Mouse (Mus musculus): ENCODE measurements around the gene Atxn1.
A peak's percentile ranks its signal among the peaks of the same experiment; 100 is the strongest.

Gene Atxn1

DNA sequence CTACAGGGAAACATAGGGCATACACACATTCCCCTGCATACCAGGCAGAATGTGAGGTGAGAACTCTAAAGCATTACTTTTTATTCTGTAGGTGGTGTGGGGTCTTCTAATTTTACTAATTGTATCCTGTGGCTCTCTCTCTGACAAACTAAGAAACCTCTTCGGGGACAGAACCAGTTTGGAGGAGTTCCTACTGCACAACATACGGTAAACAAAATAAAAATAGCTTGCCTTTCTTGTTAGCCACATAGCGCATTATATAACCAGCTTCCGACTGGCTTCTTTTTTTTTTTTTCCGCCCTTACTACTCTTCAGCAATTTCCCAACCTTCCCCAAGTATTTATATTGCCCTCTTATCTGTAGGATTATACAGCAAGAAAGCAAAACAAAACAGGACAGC, 2.0 kb downstream of the Atxn1 start:
- no peak for DNase-seq (ENCODE audit: low spot score)

DNA sequence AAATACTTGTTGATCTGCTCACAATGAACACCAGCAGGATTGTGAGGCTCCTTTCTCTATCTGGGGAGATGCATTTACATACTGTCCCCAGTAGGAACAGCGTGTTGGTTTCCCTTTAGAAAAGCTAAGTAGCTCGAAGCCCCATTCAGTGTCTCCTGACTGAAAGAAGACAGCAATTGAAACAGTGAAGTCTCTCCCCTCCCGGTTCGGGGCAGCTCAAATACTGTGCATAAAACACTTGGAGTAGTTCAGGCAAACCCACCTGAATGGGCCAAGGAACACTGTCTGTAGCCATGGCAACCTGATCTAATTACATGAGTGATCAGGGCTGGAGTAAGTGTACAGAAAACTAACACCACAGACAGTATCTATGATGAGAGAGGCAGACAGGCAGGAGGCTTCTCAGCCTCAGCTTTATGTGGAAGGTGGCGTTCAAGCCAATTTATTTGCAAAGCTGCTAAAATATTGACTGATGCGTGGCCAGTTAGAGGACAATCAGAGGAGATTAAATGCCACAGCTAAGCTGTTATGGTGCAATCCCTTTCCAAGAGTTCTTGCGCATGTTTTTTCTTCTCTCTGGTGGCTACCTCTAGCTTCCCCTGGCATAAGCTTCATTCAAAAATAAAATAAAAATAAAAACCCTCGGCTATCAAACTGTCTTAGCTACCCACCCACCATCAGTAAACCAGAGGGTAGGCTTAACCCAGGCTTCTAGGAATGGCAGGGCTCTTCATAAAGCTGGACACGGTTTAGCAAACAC, 2.8 kb downstream of the Atxn1 start:
- DNase-seq (ENCODE audit: low spot score): peak; percentile 26

DNA sequence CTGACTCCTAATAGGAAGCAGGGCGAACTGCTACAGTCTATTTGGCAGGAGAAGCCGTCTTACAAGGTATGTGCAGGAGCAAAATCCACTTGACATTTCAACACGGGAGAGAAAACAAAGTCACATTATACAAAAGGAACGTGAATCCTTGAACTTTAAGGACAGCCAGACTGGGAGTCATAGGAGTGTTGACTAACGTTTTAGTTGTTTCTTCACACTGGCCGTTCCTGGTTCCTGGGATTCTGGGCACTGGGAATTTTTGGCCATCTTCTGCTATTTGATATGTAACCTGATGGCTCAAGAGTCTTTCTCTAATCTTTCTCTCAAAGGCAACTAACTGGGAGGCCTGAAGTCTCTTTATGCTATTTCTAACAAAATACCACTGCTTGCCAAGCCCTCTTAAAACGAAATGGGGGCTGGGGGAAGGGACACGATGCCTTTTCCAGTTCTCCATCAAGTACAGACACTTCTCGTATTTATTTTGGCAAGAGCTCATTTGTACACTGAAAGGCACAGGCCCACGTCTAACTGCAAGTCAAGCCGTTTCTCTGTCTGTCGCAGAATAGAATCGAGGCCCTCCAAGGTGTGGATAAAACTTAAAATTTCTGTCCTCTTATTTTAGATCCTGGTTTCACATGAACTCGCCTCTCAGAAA, 4.4 kb downstream of the Atxn1 start:
- no peak for DNase-seq (ENCODE audit: low spot score)

DNA sequence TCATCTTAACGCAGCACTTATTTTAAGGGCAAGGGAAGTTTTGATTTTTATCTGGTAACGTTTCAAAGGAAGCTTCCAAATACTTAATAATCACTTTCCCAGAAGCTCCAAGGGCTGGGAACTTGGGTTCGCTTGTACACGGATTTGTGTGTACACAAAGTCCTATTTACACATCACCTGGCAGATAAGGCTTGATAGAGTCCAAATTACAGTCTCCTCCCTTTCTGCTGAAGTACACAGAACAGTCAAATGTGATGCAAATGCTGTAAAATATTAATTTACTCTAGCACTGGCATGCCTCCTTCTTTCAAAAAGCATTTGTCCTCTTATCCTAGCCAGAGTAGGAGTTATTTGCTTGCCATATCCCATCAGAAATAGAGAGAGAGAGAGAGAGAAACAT, 6.5 kb downstream of the Atxn1 start:
- DNase-seq (ENCODE audit: low spot score): no peak

DNA sequence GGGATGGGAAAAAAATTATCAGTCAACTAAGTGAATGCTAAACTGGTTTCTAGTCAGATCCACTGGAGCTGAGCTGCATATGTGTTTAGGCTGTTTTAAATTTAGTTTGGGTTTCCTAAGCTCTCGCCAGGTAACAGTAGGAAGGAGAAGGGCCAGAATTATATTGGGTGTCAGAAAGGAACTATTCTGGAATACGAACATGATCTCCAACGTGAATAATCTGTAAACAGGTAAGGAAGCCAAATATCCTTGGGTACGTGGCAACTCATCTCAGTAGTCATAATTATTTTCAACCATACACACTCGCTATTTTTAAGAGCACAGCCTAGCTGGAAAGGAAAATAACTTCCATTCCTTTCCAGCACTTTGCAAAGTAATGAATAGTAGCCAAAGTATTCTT, 7.2 kb downstream of the Atxn1 start:
- no peak for DNase-seq (ENCODE audit: low spot score)

DNA sequence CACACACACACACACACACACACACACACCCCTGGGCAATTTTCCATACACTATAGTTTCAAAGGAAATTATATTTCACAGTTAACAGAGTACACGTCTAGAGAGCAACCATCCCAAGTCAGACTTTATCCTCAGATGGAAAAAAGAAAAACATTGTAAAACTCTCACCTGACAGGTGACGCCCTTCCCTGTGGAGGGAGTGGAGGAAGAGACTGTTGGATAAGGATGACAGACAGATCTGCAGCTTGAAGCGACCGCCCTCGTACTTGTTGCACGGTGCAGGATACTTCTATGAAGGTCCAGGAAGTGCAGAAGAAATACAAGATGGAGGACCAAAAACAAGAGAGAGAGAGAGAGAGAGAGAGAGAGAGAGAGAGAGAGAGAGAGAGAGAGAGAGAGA, 8.5 kb downstream of the Atxn1 start:
- DNase-seq (ENCODE audit: low spot score): no peak

DNA sequence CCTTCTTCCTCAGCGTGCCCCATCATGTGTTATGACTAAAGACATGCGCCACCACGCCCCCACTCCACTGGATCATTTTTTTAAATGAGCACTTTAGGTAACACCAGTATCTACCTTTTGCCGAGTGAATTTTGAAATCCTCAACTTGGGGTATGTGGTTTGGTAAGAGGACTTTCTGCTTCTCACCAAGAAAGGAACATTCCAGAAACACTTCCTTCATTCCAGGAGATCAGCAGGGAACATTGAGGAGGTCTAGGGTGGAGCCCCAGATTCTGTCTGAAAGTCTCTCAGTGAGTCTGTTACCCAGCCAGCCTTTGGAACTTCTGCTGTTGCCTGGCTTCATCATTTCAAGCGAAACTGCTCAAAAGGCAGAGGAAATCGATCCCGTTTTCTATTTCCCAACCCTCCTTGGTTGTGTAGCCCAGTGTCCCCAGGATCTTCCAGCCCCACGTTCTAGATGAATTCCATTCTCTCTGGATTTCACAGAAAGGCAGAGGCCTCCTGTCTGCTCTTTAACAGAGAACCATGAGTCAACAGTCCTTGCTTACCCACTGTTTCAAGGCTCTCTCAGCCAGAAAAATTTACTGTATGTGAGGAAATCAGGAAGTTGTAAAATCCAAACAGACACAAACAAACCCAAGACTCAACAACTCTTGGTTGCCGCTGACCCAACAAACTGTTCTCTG, 9.3 kb downstream of the Atxn1 start:
- no peak for DNase-seq (ENCODE audit: low spot score)

DNA sequence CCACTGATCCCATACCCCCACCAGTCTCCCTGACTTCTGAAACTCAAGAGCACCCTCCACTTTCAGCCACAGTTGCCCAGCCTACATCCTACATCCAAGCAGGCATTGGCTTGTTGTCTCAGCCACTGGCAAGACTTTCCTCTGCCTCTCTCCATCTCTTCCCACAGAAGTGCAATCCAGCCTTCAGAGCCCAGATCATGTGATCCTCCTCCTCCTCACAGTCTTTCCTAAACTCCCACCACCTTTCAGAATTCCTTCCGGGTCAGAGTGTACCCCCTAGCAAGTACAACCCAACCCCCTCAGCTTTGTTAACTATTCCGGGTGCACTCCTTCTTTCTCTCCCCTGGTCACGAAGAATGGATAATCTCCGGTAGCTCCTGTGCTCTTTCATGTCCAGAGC, 11.7 kb downstream of the Atxn1 start:
- no peak for DNase-seq (ENCODE audit: low spot score)

DNA sequence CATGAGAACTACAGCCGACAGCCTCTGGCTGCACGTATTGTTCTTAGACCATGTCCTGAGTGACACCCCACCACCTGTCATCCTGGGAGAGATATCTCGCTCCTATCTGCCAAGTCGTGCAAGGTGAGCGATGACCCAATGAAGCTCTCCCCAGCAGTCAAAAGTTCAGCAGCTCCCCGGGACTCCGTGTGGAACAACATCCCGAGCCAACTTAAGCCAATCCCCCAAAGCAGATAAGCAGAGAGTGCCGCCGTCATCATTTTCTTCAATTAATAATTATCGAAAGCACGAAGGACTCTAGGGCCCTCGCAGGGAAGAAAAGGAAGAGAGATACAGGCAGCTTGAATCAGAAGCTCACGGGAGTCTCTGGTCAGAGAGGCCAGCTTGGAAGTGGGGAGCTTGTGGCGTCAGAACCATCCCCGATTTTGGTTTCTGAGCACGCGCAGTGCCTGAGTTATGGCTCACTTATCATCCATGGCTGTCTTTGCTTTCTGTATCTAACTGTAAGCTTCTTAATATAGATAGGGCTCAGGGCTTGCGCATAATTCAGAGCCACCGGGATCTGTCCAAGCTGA, 13.7 kb downstream of the Atxn1 start:
- DNase-seq (ENCODE audit: low spot score): no peak

DNA sequence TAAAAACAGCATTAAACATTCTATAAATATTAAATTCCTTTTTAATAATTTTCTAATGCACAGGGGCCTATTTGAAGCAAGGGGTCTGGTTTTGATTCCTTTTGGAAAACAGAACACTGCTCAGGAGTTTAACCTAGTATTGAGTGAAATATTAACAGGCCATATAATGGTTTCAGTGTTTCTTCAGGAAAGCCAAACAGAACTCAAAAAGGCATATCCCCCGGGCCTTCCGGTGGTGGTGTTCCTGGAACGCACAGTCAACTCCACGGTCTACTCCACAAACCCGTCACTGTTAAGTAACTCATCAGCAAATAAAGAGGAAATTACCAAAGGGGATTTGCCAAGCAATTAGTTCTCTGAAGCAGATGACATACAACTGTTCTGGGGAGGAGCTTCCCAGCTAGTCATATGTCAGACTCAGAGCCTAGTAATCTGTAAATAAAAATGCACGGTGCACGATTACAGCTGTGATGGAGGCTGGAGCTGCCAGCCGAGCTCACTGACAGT, 14.4 kb downstream of the Atxn1 start:
- DNase-seq (ENCODE audit: low spot score): no peak

DNA sequence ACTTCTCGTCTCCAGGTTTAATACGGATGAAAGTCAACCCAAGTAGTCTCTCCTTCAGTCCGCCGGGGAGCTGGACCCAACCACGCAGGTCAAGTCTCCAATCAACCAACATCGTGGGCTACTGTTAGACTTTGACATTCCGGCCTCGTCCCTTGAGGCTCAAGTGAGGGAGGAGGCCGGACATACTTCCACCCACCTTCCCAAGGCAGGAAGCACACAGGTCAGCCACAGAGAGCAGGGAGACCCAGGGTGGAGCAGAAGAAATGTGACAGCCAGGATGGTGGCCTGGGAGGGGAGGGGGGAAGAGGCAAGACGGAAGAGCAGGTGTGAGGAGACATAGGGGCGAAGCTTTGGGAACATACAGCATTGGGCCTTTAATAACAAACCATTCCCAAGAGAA, 18.7 kb downstream of the Atxn1 start:
- no peak for DNase-seq (ENCODE audit: low spot score)

DNA sequence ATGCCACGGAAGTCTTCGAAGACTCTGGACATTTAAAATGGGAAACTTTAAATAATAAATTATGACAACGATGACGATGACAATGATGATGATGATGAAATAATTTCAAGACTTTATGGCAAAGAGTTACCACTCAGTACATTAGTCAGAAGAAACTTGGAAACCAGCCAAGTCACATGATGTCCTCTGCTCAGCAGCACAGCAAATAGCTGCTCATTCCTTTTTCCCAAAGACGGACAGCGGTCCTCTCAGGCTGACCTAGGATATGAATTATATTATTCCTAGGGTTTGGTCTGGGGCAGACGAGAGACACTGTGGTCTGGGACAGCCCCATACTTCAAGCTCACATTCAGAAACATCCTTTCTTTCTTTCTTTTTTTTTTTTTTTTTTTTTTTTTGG, 22.5 kb downstream of the Atxn1 start:
- no peak for DNase-seq (ENCODE audit: low spot score)

DNA sequence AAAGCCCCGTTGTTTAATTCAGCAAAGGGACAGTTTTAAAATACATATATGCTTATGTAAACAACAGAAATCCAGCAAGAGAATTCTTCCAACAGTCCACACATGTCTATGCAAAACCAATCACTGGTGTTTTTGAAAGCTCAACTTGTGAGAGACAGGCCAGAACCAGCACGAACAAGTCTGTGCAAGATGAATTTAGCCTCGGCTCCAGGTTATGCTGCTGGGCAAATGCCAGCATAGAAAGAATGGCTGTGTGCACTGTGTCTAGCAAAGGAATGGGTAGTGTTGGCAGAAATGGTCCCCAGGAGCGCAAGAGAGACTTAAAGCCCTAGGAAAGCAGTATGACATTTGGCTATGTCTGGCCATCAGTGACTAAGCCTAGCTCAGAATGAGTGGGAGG, 24.1 kb downstream of the Atxn1 start:
- DNase-seq (ENCODE audit: low spot score): no peak

DNA sequence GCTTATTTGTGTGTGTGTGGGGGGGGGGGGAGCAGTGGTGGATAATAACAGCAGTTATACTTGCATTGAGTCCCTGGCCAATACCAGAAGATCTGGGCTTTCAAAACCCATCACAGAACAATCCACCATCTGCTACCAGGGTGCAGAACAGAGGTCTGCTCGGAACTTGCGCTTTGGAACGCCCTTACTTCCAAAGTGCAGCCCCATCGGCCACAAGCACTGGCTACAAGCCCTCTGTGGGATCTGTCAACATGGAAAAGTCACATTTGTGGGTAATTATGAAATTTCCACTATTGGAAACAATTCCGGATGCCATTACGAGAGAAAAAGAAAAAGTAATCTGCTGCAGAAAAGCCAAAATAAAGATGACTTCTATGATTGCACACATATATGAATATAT, 25.2 kb downstream of the Atxn1 start:
- DNase-seq (ENCODE audit: low spot score): no peak

DNA sequence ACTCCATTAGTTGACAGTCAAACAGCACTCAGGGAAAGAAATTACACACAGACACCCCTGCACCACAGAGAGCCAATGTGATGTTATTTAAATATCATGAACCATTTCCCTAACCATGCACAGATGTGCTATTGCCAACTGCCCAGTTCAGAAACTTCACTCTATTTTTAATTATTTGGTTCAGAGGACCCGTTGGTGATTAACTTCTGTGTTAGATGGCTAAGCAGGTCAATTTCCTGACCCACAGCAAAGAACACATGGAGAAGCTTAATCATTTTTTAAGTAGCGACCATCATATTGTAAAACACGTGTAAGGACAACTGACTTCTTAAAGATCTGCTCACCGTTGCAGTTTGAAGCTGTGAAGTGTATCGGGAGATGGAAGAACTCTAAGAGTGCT, 26.7 kb downstream of the Atxn1 start:
- DNase-seq (ENCODE audit: low spot score): no peak

DNA sequence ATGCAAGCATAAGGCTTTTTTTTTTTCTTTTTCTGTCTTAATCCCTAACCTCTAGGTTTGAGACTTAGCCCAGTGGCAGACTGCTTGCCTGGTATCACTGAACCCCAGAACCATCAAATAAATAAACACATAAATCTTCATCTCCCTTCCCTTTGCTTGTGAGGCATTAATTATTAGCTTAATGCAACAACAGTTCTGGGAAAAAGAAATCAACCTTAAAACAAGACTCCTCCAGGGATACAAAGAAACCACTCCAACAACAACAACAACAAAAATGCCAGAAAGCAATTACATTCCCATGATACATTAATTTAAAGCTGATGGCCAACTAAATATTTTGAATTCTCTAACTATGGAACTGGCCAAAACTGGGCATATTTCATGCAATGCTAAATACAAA, 28.0 kb downstream of the Atxn1 start:
- DNase-seq (ENCODE audit: low spot score): no peak

DNA sequence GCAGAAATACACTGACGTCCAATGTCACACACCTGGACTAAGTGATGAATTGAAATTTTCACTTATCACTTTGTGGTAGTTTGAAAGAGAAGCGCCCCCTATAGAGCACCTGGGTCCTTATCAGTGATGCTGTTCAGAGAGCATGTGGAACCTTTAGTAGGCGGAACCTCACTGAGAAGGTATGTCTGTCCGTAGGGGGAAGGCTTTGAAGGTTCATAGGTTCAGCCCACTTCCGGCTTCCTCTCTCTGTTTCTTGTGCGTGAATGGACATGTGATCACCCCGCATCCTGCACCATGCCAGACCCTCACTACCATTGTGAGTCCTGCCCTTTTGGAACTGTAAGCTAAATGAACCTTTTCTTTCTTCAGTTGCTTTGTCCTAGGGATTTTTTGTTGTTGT, 29.0 kb downstream of the Atxn1 start:
- no peak for DNase-seq (ENCODE audit: low spot score)

DNA sequence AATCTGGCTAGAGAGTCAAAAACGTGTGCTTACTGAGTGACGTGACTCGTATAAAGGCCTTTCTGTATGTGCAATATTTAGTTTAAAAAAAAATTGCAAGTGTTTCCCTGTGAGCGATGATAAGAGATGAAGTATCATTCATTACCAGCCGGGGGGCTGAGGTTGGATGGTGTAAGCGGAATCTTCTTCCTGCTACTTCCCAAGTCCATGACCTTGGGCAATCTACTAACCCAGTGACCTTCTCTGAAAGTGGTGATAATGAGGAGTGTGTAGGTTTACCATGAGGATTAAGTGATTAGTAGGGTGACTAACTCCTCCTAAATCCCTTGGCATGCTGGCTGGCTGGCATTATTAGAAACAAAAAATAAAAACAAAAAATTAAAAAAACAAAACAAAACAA, 30.0 kb downstream of the Atxn1 start:
- DNase-seq (ENCODE audit: low spot score): no peak

DNA sequence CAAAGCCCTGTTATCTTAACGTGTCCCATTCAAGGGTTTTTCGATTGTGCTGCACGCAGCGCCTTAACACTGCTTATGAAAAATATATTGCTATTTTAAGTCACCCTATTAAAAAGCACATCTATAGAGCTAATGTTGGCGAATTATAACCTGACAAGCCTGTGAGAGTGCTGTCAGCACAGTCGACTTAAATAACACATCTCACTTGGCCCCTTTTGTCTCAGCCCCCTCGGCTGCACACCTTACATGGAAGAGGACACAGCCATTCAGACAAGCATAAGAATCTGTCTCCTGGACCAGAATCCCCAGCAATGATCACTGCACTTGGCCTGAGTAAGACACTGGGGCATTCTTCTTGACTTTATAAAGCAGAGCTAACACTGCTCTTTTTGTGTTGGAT, 30.7 kb downstream of the Atxn1 start:
- no peak for DNase-seq (ENCODE audit: low spot score)

DNA sequence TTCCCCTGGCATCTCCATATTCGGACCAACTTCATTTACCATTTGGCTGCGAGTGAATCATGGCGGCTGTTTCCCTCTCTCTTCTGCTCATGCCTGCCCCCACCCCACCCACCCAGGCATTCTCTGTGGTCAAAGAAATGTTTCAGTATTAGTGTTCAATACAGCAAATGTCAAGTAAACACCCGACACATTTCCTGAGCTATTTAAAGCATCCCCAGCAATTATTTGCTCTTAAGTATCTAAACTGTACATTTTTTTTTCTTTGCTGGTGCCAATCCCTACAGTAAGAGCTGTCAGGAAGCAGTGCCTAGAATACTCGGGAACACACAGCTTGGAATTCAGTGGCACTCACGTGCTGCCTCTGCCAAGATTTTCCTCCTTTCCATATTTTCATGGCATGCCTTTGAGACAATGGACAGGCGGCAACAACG, 32.3 kb downstream of the Atxn1 start:
- DNase-seq (ENCODE audit: low spot score): no peak

DNA sequence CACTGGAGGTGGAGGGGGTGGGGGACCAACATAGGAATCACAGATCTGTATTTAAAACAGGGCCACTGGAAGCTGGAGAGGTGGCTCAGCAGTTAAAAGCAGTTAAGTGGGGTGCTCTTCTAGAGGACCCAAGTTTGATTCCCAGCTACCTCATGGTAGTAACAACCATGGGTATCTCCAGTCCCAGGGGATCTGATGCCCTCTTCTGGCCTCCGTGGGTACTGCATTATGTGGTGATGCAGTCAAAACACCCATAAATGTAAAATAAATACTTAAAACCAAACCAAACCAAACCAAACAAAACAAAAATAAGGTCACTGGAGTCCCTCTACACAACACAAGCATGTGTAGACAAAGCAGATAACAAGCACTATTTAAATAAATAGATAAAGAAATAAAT, 32.9 kb downstream of the Atxn1 start:
- DNase-seq (ENCODE audit: low spot score): peak; percentile 8

DNA sequence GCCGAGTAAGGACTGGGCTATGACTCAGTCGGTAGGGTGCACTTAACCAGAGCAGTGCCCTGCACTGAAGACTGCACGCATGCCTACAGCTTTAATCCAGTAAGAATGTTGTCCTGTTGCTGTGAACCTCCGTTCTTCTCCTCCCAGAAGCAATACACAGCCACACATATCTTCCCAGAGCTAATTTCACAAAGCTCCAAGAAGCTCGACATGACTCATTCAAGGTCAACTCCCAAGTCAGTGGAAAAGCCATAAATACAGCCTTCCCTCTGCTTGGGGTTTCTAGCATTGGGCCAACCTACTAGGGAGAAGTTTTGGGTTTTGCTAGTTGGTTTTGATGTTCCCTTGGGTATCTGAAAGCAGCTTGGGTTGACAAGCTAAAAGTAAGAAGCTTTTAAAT, 33.6 kb downstream of the Atxn1 start:
- DNase-seq (ENCODE audit: low spot score): no peak

DNA sequence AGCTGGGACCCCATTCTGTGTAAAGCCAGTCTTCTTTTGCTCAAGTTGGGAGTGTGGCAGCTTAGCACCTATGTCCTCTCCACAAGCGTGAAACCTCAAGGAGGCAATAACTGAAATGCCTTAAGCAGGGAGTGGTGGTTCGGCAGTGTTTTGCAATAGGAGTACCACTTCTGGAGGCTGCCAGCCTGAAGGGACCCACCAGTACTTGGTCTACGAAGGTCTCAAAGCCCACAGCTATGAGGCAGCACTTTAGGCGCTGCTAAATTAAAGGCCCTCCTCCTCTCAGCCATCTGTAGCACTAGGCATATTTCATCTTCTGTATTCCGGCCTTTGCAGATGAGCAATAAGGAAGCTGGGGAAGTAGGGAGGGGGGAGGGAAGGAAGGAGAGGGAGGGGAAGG, 35.1 kb downstream of the Atxn1 start:
- no peak for DNase-seq (ENCODE audit: low spot score)
